Mouse (Mus musculus) megakaryocyte, embryonic 14.5 days (primary cell): ENCODE results near the gene Mia2. TPM values are rescaled to one million over a fixed set of nuclear protein-coding genes. Genes with fewer than 3 reads are reported as not detected.

Experiments used
- H3K27me3 ChIP-seq: replicated peaks from 2 replicates; pipeline ENCODE3; 2012; ENCODE audit warnings: inconsistent platforms
- H3K36me3 ChIP-seq: replicated peaks from 2 replicates; pipeline ENCODE3; 2012; ENCODE audit warnings: low read length, inconsistent platforms, mixed read lengths
- H3K4me1 ChIP-seq: 2 replicates; pipeline ENCODE4 v1.6.1; 2012; ENCODE audit warnings: inconsistent platforms
- H3K4me3 ChIP-seq: replicated peaks from 2 replicates; pipeline ENCODE3; 2012; ENCODE audit warnings: moderate library complexity, mild to moderate bottlenecking, inconsistent platforms
- H3K9me3 ChIP-seq: 2 replicates; pipeline ENCODE4 v1.6.1; 2012; ENCODE audit warnings: inconsistent platforms
- FLI1 ChIP-seq: IDR thresholded peaks from 2 replicates; pipeline ENCODE4 v1.6.1; 2012; ENCODE audit warnings: low read length, inconsistent platforms, mixed read lengths
- GATA1 ChIP-seq: IDR thresholded peaks from 3 replicates; pipeline ENCODE4 v1.6.1; 2012; ENCODE audit warnings: mixed read lengths, low read length, inconsistent platforms, borderline replicate concordance
- polyA plus RNA-seq: library from polyadenylated mRNA; stranded (reverse); fragments of >175 nt; gene quantifications from 2 replicates; pipeline ENCODE4 v1.2.3, GENCODE M21; 2012; ENCODE audit warnings: low replicate concordance; ENCODE audit not compliant: insufficient read depth

The Mia2 gene
- polyA plus RNA-seq, 1 experiment, result 26.3 TPM

GRCm38 (mm10) chr12:59086171-59086570 lies 9.4 kb upstream of the Mia2 start:
- Histone ChIP-seq H3K4me3 (no peak overlapping the region), H3K9me3 (no peaks in the 10 kb centered on the region), H3K27me3 (peaks cover 2% of the 10 kb centered on the region), H3K4me1 (no peaks in the 10 kb centered on the region), H3K36me3 (no peaks in the 10 kb centered on the region)
- TF ChIP-seq GATA1, result no peak
- TF ChIP-seq FLI1, result no peak

GRCm38 (mm10) chr12:59093543-59093942 lies 2.1 kb upstream of the Mia2 start:
- H3K27me3 ChIP-seq, result no peaks in the 10 kb centered on the region
- H3K4me3 ChIP-seq, result no peak overlapping the region
- TF ChIP-seq FLI1 (no peak), GATA1 (no peak)
- no peaks in the 10 kb centered on the region for H3K4me1 ChIP-seq
- no peaks in the 10 kb centered on the region for H3K36me3 ChIP-seq
- 0 out of 2 replicates have a peak, but pooled peaks cover 3% of the 10 kb centered on the region for H3K9me3 ChIP-seq

- TF ChIP-seq GATA1, result no peak
- TF ChIP-seq FLI1, result no peak
- no peaks in the 10 kb centered on the region for H3K4me1 ChIP-seq
- no peaks in the 10 kb centered on the region for H3K36me3 ChIP-seq
- H3K9me3 ChIP-seq, result no peaks in the 10 kb centered on the region
- no peak overlapping the region for H3K4me3 ChIP-seq
- H3K27me3 ChIP-seq, result peaks cover 1% of the 10 kb centered on the region
Measured at GRCm38 (mm10) chr12:59104771-59105170, 9.2 kb downstream of the Mia2 start.

GRCm38 (mm10) chr12:59105914-59106313 lies 10.3 kb downstream of the Mia2 start:
- Histone ChIP-seq H3K27me3 (peaks cover 1% of the 10 kb centered on the region), H3K4me3 (no peak overlapping the region), H3K36me3 (no peaks in the 10 kb centered on the region), H3K9me3 (no peaks in the 10 kb centered on the region), H3K4me1 (no peaks in the 10 kb centered on the region)
- no peak for TF ChIP-seq FLI1
- TF ChIP-seq GATA1, result no peak

DNA sequence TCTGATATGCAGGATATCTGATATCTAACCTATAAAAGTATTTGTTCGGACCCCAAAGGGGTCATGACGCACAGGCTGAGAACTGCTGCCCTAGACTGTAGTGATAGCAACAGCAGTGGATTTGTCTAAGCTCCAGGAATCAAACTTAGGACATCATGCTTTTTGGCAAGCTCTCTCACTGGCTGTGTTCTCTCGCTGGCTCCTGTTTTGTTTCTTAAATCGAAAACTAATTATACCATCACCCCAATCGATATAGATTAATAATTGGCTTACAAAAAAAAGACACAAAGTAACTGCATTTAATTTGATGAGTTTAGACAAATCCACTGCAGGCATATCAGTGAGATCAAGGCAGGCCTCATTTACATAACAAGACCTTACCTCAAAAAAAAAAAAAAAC lies 10.9 kb downstream of the Mia2 start:
- TF ChIP-seq FLI1 (no peak), GATA1 (no peak)
- peaks cover 1% of the 10 kb centered on the region for H3K27me3 ChIP-seq
- H3K4me1 ChIP-seq, result no peaks in the 10 kb centered on the region
- H3K4me3 ChIP-seq, result no peak overlapping the region
- H3K9me3 ChIP-seq, result no peaks in the 10 kb centered on the region
- no peaks in the 10 kb centered on the region for H3K36me3 ChIP-seq

GRCm38 (mm10) chr12:59107926-59108325 lies 12.3 kb downstream of the Mia2 start:
- Histone ChIP-seq H3K4me1 (no peaks in the 10 kb centered on the region), H3K9me3 (no peaks in the 10 kb centered on the region), H3K4me3 (no peak overlapping the region), H3K36me3 (no peaks in the 10 kb centered on the region), H3K27me3 (peaks cover 1% of the 10 kb centered on the region)
- TF ChIP-seq FLI1 (no peak), GATA1 (no peak)

DNA sequence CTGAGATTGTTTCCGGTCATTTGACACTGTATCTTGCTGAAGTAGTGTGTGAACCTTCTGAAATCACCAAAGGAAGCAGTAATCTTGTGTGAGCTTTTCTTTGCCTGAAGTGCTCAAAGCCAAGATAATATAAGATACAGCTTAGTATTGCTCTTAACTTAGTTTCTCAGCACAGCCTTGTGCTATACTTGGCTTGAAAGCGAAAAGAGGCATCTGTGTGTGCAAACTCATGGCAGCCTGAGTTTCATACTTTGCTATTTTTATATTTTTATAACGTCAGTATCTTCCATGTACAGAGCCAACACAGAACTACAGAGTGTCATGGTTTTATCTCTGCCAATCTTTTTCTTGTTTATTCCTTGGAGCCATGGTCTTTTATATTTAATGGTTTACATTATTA lies 21.6 kb downstream of the Mia2 start:
- H3K36me3 ChIP-seq, result no peaks in the 10 kb centered on the region
- no peaks in the 10 kb centered on the region for H3K9me3 ChIP-seq
- H3K4me1 ChIP-seq, result no peaks in the 10 kb centered on the region
- no peak overlapping the region for H3K4me3 ChIP-seq
- H3K27me3 ChIP-seq, result no peaks in the 10 kb centered on the region
- TF ChIP-seq GATA1, result no peak
- TF ChIP-seq FLI1, result no peak

DNA sequence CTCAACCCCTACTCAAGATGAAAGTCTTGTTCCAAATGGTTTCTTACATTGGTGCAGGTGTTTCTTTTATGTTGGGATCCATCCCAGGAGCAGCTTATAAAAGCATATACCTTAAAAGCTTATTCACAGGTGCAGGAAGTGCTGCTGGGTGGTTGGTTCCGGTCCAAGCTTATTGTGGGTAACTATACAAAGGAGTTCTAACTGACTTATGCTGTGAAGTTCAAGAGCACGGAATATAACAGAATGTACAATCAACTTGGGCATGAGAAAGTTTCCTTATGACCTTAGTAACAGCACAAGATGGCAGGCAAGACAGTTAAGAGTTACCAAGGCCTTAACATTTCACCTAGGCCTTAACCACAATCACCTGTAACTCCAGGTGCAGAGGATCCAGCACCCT lies 29.8 kb downstream of the Mia2 start:
- H3K4me3 ChIP-seq, result no peak overlapping the region
- H3K4me1 ChIP-seq, result peaks cover 4% of the 10 kb centered on the region; the same call in 1 of the 2 replicates
- TF ChIP-seq FLI1 (no peak), GATA1 (no peak)
- H3K27me3 ChIP-seq, result no peaks in the 10 kb centered on the region
- no peaks in the 10 kb centered on the region for H3K36me3 ChIP-seq
- H3K9me3 ChIP-seq, result no peaks in the 10 kb centered on the region

DNA sequence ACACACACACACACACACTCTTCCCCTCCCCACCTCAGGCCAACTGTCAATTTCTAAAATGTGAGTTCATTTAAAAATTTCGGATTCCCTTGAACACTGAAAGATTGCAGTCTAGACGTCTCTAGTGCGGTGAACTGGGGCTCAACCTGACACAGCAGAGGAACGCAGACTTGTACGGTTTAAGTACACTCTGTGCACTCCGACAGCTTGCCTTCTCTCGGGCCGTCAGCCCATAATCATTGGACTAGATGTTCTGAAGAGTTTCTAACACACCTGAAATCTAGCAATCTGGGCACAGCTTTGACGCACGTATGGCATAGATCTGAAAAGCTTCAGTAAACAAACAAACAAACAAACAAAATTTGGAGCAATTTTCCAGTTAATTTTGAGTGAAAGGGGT lies 32.9 kb downstream of the Mia2 start:
- Histone ChIP-seq H3K27me3 (no peaks in the 10 kb centered on the region), H3K36me3 (no peaks in the 10 kb centered on the region), H3K4me3 (no peak overlapping the region), H3K4me1 (peaks cover 23% of the 10 kb centered on the region), H3K9me3 (no peaks in the 10 kb centered on the region)
- TF ChIP-seq GATA1 (no peak), FLI1 (no peak)

- Histone ChIP-seq H3K4me1 (peaks cover 28% of the 10 kb centered on the region), H3K27me3 (no peaks in the 10 kb centered on the region), H3K36me3 (no peaks in the 10 kb centered on the region), H3K4me3 (no peak overlapping the region), H3K9me3 (no peaks in the 10 kb centered on the region)
- TF ChIP-seq FLI1 (no peak), GATA1 (no peak)
Measured at GRCm38 (mm10) chr12:59129038-59129437, 33.4 kb downstream of the Mia2 start.

- Histone ChIP-seq H3K4me1 (peaks cover 34% of the 10 kb centered on the region), H3K27me3 (no peaks in the 10 kb centered on the region), H3K4me3 (no peak overlapping the region), H3K36me3 (peaks cover 3% of the 10 kb centered on the region), H3K9me3 (no peaks in the 10 kb centered on the region)
- no peak for TF ChIP-seq FLI1
- TF ChIP-seq GATA1, result no peak
Measured at GRCm38 (mm10) chr12:59129592-59129991, 34.0 kb downstream of the Mia2 start.
